Mouse (Mus musculus) liver, embryonic 11.5 days (tissue): ENCODE measurements around the gene Rtbdn. TPM values are rescaled to one million over a fixed set of nuclear protein-coding genes. Genes with fewer than 3 reads are reported as not detected.

Source experiments
- ATAC-seq: fragments of 200-750 bp; cut with Nextera tagmentation; replicated peaks from 2 replicates; pipeline ENCODE4 v1.8.0; 2017; ENCODE audit warnings: moderate number of reproducible peaks, mild to moderate bottlenecking, moderate TSS enrichment, moderate library complexity; ENCODE audit not compliant: low FRiP score
- DNase-seq: peaks from one replicate; pipeline ENCODE4 v3.0.0-alpha.2; 2017; ENCODE audit warnings: low spot score
- H3K27ac ChIP-seq: fragments of 300-500 bp; sonication (generic); 2 replicates; pipeline ENCODE4 v1.5.1; 2014; ENCODE audit warnings: mild to moderate bottlenecking, low read depth, low read length, control low read depth
- H3K27me3 ChIP-seq: fragments of 300-500 bp; sonication (generic); replicated peaks from 2 replicates; pipeline ENCODE4 v1.6.1; 2014; ENCODE audit warnings: low read length, mixed read lengths; ENCODE audit not compliant: control insufficient read depth, insufficient read depth
- H3K36me3 ChIP-seq: fragments of 300-500 bp; sonication (generic); 2 replicates; pipeline ENCODE4 v1.6.1; 2014; ENCODE audit warnings: mild to moderate bottlenecking, low read length, moderate library complexity, mixed read lengths; ENCODE audit not compliant: control insufficient read depth, insufficient read depth
- H3K4me1 ChIP-seq: fragments of 300-500 bp; sonication (generic); replicated peaks from 2 replicates; pipeline ENCODE4 v1.6.1; 2014; ENCODE audit warnings: low read length, mixed read lengths; ENCODE audit not compliant: control insufficient read depth, insufficient read depth
- H3K4me2 ChIP-seq: fragments of 300-500 bp; sonication (generic); 2 replicates; pipeline ENCODE4 v1.6.1; 2014; ENCODE audit warnings: mild to moderate bottlenecking, control low read depth, moderate library complexity
- H3K4me3 ChIP-seq: fragments of 300-500 bp; sonication (generic); 2 replicates; pipeline ENCODE4 v1.5.1; 2014; ENCODE audit warnings: low read depth, low read length, control low read depth
- H3K9ac ChIP-seq: fragments of 300-500 bp; sonication (generic); 2 replicates; pipeline ENCODE4 v1.6.1; 2014; ENCODE audit warnings: low read depth, low read length, control low read depth
- H3K9me3 ChIP-seq: fragments of 300-500 bp; sonication (generic); 2 replicates; pipeline ENCODE4 v1.6.1; 2016; ENCODE audit warnings: low read length, inconsistent platforms, mixed read lengths; ENCODE audit not compliant: control insufficient read depth
- WGBS: fragments of 180-500 bp; shearing (Covaris S2); extraction: QIAGEN DNeasy Blood & Tissue Kit; methylation state at CpG from one replicate; pipeline ENCODE4 v1.1.7; 2014; 5-methylcytosine and 5-hydroxymethylcytosine counted together
- polyA plus RNA-seq: library from polyadenylated mRNA; unstranded; fragments of >200 nt; fragmentation: Nextera tagmentation; extraction: Ambion mirVana; gene quantifications from 2 replicates; pipeline ENCODE4 v1.2.1, GENCODE M21; 2014

The Rtbdn gene
- 0.22 and 0.49 TPM in 2 replicates for polyA plus RNA-seq

- H3K4me1 ChIP-seq: peaks cover 13% of the 10 kb centered on the region
- DNase-seq: no peak
- H3K27me3 ChIP-seq: peaks cover 74% of the 10 kb centered on the region
- H3K36me3 ChIP-seq: no peaks in the 10 kb centered on the region
- no peak for ATAC-seq
- no peak within 1 kb of the TSS for H3K27ac ChIP-seq
- WGBS: 11% methylated on average over 17 of the region's 17 CpGs
- no peaks in the 10 kb centered on the region for H3K9me3 ChIP-seq
- H3K4me2 ChIP-seq: peak within 1 kb of the TSS; percentile 70
- H3K9ac ChIP-seq: no peak within 1 kb of the TSS
- peak within 1 kb of the TSS; percentile 47 for H3K4me3 ChIP-seq
These were observed at the start of gene Rtbdn for GRCm38 (mm10) chr8:84946528-84947240. Gene Rtbdn, plus strand, starts transcription at chr8:84946991.

GRCm38 (mm10) chr8:84901071-84901470 is 45.7 kb upstream of the Rtbdn start:
- peaks cover 32% of the 10 kb centered on the region for H3K4me1 ChIP-seq
- DNase-seq (peak; percentile 59), ATAC-seq (peak; percentile 83)
- peaks cover 9% of the 10 kb centered on the region; the same call in 1 of the 2 replicates for H3K36me3 ChIP-seq
- peak overlapping the region; percentile 99 for H3K27ac ChIP-seq
- H3K4me3 ChIP-seq: peak overlapping the region; percentile 93
- H3K4me2 ChIP-seq: peak overlapping the region; percentile 96
- H3K27me3 ChIP-seq: no peaks in the 10 kb centered on the region
- H3K9ac ChIP-seq: peak overlapping the region; percentile 99
- no peaks in the 10 kb centered on the region for H3K9me3 ChIP-seq
- WGBS: 25% methylated on average over 4 of the region's 4 CpGs

GRCm38 (mm10) chr8:84901752-84902151 is 45.0 kb upstream of the Rtbdn start, which contains the start of gene Klf1:
Gene Klf1, plus strand, starts transcription at chr8:84901928.
- Histone ChIP-seq H3K4me2 (peak within 1 kb of the TSS; percentile 96), H3K27ac (peak within 1 kb of the TSS; percentile 99), H3K9ac (peak within 1 kb of the TSS; percentile 99), H3K4me1 (peaks cover 32% of the 10 kb centered on the region), H3K36me3 (peaks cover 12% of the 10 kb centered on the region; the same call in 1 of the 2 replicates), H3K27me3 (no peaks in the 10 kb centered on the region), H3K4me3 (peak within 1 kb of the TSS; percentile 93), H3K9me3 (no peaks in the 10 kb centered on the region)
- ATAC-seq (peak; percentile 80), DNase-seq (peak; percentile 49)
- 36% methylated on average over 3 of the region's 3 CpGs for WGBS

- Histone ChIP-seq H3K9me3 (no peaks in the 10 kb centered on the region), H3K4me3 (peak overlapping the region; percentile 93), H3K27me3 (no peaks in the 10 kb centered on the region), H3K27ac (peak overlapping the region; percentile 99), H3K36me3 (peaks cover 12% of the 10 kb centered on the region; the same call in 1 of the 2 replicates), H3K9ac (peak overlapping the region; percentile 99), H3K4me1 (peaks cover 32% of the 10 kb centered on the region), H3K4me2 (peak overlapping the region; percentile 96)
- 0 out of 2 replicates have a peak, but pooled peaks have one; percentile 4 for ATAC-seq
- DNase-seq: no peak
- 2% methylated on average over 24 of the region's 24 CpGs for WGBS
These were observed 44.3 kb upstream of the Rtbdn start for GRCm38 (mm10) chr8:84902367-84902919.

GRCm38 (mm10) chr8:84902920-84903661 is 43.7 kb upstream of the Rtbdn start:
- H3K4me1 ChIP-seq: peaks cover 32% of the 10 kb centered on the region
- ATAC-seq (peak; percentile 70), DNase-seq (peak; percentile 88)
- H3K36me3 ChIP-seq: peaks cover 12% of the 10 kb centered on the region; the same call in 1 of the 2 replicates
- H3K27ac ChIP-seq: peak overlapping the region; percentile 99
- H3K4me2 ChIP-seq: peak overlapping the region; percentile 96
- H3K9ac ChIP-seq: peak overlapping the region; percentile 99
- whole genome bisulfite sequencing: under 1% methylated on average over 67 of the region's 68 CpGs
- no peaks in the 10 kb centered on the region for H3K9me3 ChIP-seq
- peak overlapping the region; percentile 93 for H3K4me3 ChIP-seq
- no peaks in the 10 kb centered on the region for H3K27me3 ChIP-seq

GRCm38 (mm10) chr8:84904351-84904750 is 42.4 kb upstream of the Rtbdn start:
- H3K27me3 ChIP-seq: peaks cover 4% of the 10 kb centered on the region; the same call in 1 of the 2 replicates
- H3K9me3 ChIP-seq: no peaks in the 10 kb centered on the region
- no peak overlapping the region for H3K9ac ChIP-seq
- H3K27ac ChIP-seq: no peak overlapping the region
- peaks cover 34% of the 10 kb centered on the region for H3K4me1 ChIP-seq
- WGBS: 85% methylated on average over 7 of the region's 7 CpGs
- DNase-seq (no peak), ATAC-seq (no peak)
- H3K4me3 ChIP-seq: peak overlapping the region; percentile 93
- peak overlapping the region; percentile 96 for H3K4me2 ChIP-seq
- H3K36me3 ChIP-seq: peaks cover 12% of the 10 kb centered on the region; the same call in 1 of the 2 replicates

GRCm38 (mm10) chr8:84907037-84907436 is 39.8 kb upstream of the Rtbdn start:
- no peak for DNase-seq

GRCm38 (mm10) chr8:84907493-84907892 is 39.3 kb upstream of the Rtbdn start:
- DNase-seq (no peak), ATAC-seq (no peak)
- Histone ChIP-seq H3K4me1 (peaks cover 26% of the 10 kb centered on the region), H3K27me3 (peaks cover 25% of the 10 kb centered on the region), H3K4me2 (no peak overlapping the region; the same call in 1 of the 2 replicates), H3K27ac (no peak overlapping the region; the same call in 1 of the 2 replicates), H3K36me3 (peaks cover 12% of the 10 kb centered on the region; the same call in 1 of the 2 replicates), H3K9ac (no peak overlapping the region), H3K9me3 (no peaks in the 10 kb centered on the region), H3K4me3 (no peak overlapping the region)
- 63% methylated on average over 8 of the region's 8 CpGs for WGBS

More at GRCm38 (mm10) chr8:84907037-84907436, 39.8 kb upstream of the Rtbdn start:
- Histone ChIP-seq H3K27ac (no peak overlapping the region), H3K9me3 (no peaks in the 10 kb centered on the region), H3K9ac (no peak overlapping the region), H3K4me2 (no peak overlapping the region), H3K36me3 (peaks cover 12% of the 10 kb centered on the region; the same call in 1 of the 2 replicates), H3K27me3 (peaks cover 20% of the 10 kb centered on the region), H3K4me1 (peaks cover 22% of the 10 kb centered on the region), H3K4me3 (no peak overlapping the region)
- 88% methylated on average over 9 of the region's 9 CpGs for WGBS
- no peak for ATAC-seq
